Mouse (Mus musculus) kidney, embryonic 14.5 days (tissue): Measurements from ENCODE around the gene Gabrb3. TPM values are rescaled to one million over a fixed set of nuclear protein-coding genes. Genes with fewer than 3 reads are reported as not detected.

Source experiments
- ATAC-seq: fragments of 200-750 bp; cut with Nextera tagmentation; 2 replicates; pipeline ENCODE4 v1.8.0; 2017; ENCODE audit warnings: moderate number of reproducible peaks, mild to moderate bottlenecking, moderate TSS enrichment, moderate library complexity; ENCODE audit not compliant: low FRiP score, low TSS enrichment
- H3K27ac ChIP-seq: fragments of 300-500 bp; sonication (generic); 2 replicates; pipeline ENCODE4 v1.5.1; 2014; ENCODE audit warnings: low read depth, mild to moderate bottlenecking, low read length, moderate library complexity, mixed read lengths
- H3K27me3 ChIP-seq: fragments of 300-500 bp; sonication (generic); 2 replicates; pipeline ENCODE4 v1.6.1; 2014; ENCODE audit warnings: mild to moderate bottlenecking, low read length; ENCODE audit not compliant: control insufficient read depth, insufficient read depth
- H3K36me3 ChIP-seq: fragments of 300-500 bp; sonication (generic); 2 replicates; pipeline ENCODE4 v1.6.1; 2014; ENCODE audit warnings: low read length, mixed read lengths; ENCODE audit not compliant: control insufficient read depth, insufficient read depth
- H3K4me1 ChIP-seq: fragments of 300-500 bp; sonication (generic); 2 replicates; pipeline ENCODE4 v1.6.1; 2014; ENCODE audit warnings: low read length, mixed read lengths; ENCODE audit not compliant: control insufficient read depth, insufficient read depth
- H3K4me2 ChIP-seq: fragments of 300-500 bp; sonication (generic); replicated peaks from 2 replicates; pipeline ENCODE4 v1.6.1; 2014; ENCODE audit warnings: low read depth, mild to moderate bottlenecking, low read length
- H3K4me3 ChIP-seq: fragments of 300-500 bp; sonication (generic); 2 replicates; pipeline ENCODE4 v1.5.1; 2014; ENCODE audit warnings: mild to moderate bottlenecking, low read length
- H3K9ac ChIP-seq: fragments of 300-500 bp; sonication (generic); 2 replicates; pipeline ENCODE4 v1.6.1; 2014; ENCODE audit warnings: low read depth, mild to moderate bottlenecking, low read length, moderate library complexity
- H3K9me3 ChIP-seq: fragments of 300-500 bp; sonication (generic); 2 replicates; pipeline ENCODE4 v1.6.1; 2016; ENCODE audit warnings: low read length; ENCODE audit not compliant: control insufficient read depth
- WGBS: fragments of 180-500 bp; shearing (Covaris S2); extraction: QIAGEN DNeasy Blood & Tissue Kit; methylation state at CpG from one replicate; pipeline ENCODE4 v1.1.7; 2014; 5-methylcytosine and 5-hydroxymethylcytosine counted together
- polyA plus RNA-seq: library from polyadenylated mRNA; unstranded; fragments of >200 nt; fragmentation: Nextera tagmentation; extraction: Ambion mirVana; gene quantifications from 2 replicates; pipeline ENCODE4 v1.2.1, GENCODE M21; 2014

Gene Gabrb3
- polyA plus RNA-seq, 1 experiment from 2014 or later, result 1.2 TPM

- Histone ChIP-seq H3K9ac (no peak overlapping the region), H3K27me3 (no peaks in the 10 kb centered on the region), H3K4me1 (no peaks in the 10 kb centered on the region), H3K9me3 (no peaks in the 10 kb centered on the region), H3K4me2 (no peak overlapping the region), H3K27ac (no peak overlapping the region), H3K36me3 (no peaks in the 10 kb centered on the region), H3K4me3 (no peak overlapping the region)
- ATAC-seq, result no peak
- 27% methylated on average over 1 of the region's 1 CpGs for WGBS
Observed at GRCm38 (mm10) chr7:57640796-57641195, 221.3 kb downstream of the Gabrb3 start.

- H3K9ac ChIP-seq, result no peak overlapping the region
- no peak overlapping the region for H3K27ac ChIP-seq
- H3K4me2 ChIP-seq, result no peak overlapping the region
- no peaks in the 10 kb centered on the region for H3K36me3 ChIP-seq
- H3K9me3 ChIP-seq, result no peaks in the 10 kb centered on the region
- ATAC-seq, result no peak
- WGBS, result 91% methylated on average over 2 of the region's 2 CpGs
- no peaks in the 10 kb centered on the region for H3K4me1 ChIP-seq
- no peak overlapping the region for H3K4me3 ChIP-seq
- H3K27me3 ChIP-seq, result no peaks in the 10 kb centered on the region
Observed at GRCm38 (mm10) chr7:57647345-57647744, 227.9 kb downstream of the Gabrb3 start.

DNA sequence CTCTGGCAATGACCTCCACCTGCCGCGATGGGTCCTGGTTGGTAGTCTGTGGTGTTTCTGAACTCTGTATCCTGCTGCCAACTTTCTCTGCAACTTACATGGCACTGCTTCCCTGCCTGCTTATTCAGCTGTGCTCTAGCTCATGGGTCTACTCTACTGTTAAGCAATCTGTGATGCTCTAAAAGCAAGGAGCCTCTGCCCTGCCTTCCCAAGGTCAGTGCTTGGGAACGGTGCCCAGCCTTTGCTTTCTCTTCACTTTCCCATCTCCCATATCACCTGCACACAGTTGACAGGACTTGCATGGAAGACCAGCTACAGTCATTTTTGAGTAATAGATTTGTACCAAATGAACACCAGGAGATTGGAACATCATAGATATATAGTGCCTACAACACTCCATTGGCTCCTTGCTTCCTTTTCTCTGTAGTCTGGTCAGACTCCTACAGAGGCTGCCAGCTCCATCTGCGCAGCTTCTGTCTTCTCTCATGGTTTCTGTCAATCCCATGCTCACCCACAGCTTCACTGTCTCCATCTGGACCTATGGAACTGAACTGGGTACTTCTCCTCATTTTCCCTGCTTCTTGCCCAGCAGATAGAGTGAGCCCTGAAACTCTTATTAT lies 228.8 kb downstream of the Gabrb3 start:
- no peaks in the 10 kb centered on the region for H3K4me1 ChIP-seq
- H3K4me3 ChIP-seq, result no peak overlapping the region
- no peak overlapping the region for H3K9ac ChIP-seq
- 95% methylated on average over 4 of the region's 4 CpGs for WGBS
- H3K9me3 ChIP-seq, result no peaks in the 10 kb centered on the region
- ATAC-seq, result no peak
- no peaks in the 10 kb centered on the region for H3K36me3 ChIP-seq
- no peaks in the 10 kb centered on the region for H3K27me3 ChIP-seq
- H3K4me2 ChIP-seq, result no peak overlapping the region
- no peak overlapping the region for H3K27ac ChIP-seq

DNA sequence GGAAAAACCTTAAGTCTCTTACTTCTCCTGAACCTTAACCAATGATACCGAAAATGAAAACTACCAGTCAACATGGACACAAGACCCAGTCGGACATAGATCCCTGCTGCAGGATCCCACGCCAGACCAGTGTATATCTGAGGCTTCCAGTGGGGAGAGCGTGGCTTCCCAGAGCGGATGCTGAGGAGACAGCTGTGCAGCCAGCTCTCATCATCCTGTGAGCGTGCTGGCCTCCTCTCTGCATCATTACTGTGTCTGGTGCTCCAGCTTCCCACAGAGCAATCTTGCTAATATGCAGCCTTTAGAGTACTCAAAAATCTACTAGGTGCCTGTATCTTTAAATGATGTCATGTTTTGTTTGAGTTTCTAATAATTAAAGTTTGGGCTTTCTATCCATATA lies 257.9 kb downstream of the Gabrb3 start:
- no peaks in the 10 kb centered on the region for H3K4me1 ChIP-seq
- WGBS, result 87% methylated on average over 6 of the region's 6 CpGs
- ATAC-seq, result no peak
- H3K27ac ChIP-seq, result no peak overlapping the region
- no peaks in the 10 kb centered on the region for H3K9me3 ChIP-seq
- H3K36me3 ChIP-seq, result no peaks in the 10 kb centered on the region
- no peak overlapping the region for H3K9ac ChIP-seq
- H3K4me2 ChIP-seq, result no peak overlapping the region
- H3K27me3 ChIP-seq, result no peaks in the 10 kb centered on the region
- H3K4me3 ChIP-seq, result no peak overlapping the region

- no peak for ATAC-seq
- H3K9ac ChIP-seq, result no peak overlapping the region
- no peak overlapping the region for H3K4me2 ChIP-seq
- no peaks in the 10 kb centered on the region for H3K4me1 ChIP-seq
- no peaks in the 10 kb centered on the region for H3K36me3 ChIP-seq
- H3K9me3 ChIP-seq, result no peaks in the 10 kb centered on the region
- H3K4me3 ChIP-seq, result no peak overlapping the region
- H3K27me3 ChIP-seq, result no peaks in the 10 kb centered on the region
- 42% methylated on average over 4 of the region's 4 CpGs for WGBS
- no peak overlapping the region for H3K27ac ChIP-seq
Observed at GRCm38 (mm10) chr7:57689836-57690235, 270.3 kb downstream of the Gabrb3 start.

GRCm38 (mm10) chr7:57700370-57700769 lies 280.9 kb downstream of the Gabrb3 start:
- Histone ChIP-seq H3K9ac (no peak overlapping the region), H3K4me3 (no peak overlapping the region), H3K4me2 (no peak overlapping the region), H3K27me3 (no peaks in the 10 kb centered on the region), H3K9me3 (no peaks in the 10 kb centered on the region), H3K27ac (no peak overlapping the region), H3K4me1 (no peaks in the 10 kb centered on the region), H3K36me3 (no peaks in the 10 kb centered on the region)
- 88% methylated on average over 7 of the region's 7 CpGs for WGBS
- no peak for ATAC-seq

GRCm38 (mm10) chr7:57701046-57701445 lies 281.6 kb downstream of the Gabrb3 start:
- no peak overlapping the region for H3K4me2 ChIP-seq
- no peaks in the 10 kb centered on the region for H3K36me3 ChIP-seq
- H3K27me3 ChIP-seq, result no peaks in the 10 kb centered on the region
- no peak overlapping the region for H3K27ac ChIP-seq
- H3K9me3 ChIP-seq, result no peaks in the 10 kb centered on the region
- no peak overlapping the region for H3K9ac ChIP-seq
- H3K4me1 ChIP-seq, result no peaks in the 10 kb centered on the region
- no peak overlapping the region for H3K4me3 ChIP-seq
- ATAC-seq, result no peak

DNA sequence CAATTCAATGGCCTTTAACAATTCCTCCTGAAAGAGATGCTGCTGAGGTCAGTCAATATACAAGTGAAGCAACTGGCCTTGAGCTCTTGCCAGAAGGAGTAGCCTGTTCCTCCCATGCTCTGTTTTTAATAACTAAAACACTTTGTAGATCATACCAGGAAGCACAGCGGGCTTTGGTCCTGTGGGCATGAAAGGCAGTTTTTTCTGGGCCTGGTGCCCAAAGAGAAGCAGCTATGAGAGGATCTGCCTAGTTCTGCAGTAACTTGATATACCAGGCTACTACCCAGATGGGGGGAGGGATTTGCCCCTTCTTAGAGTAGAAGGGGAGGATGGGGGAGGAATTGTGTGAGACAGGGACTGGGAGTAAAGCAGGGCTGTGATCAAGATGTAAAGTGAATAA lies 284.1 kb downstream of the Gabrb3 start:
- WGBS, result 71% methylated on average over 1 of the region's 1 CpGs
- no peaks in the 10 kb centered on the region for H3K9me3 ChIP-seq
- no peaks in the 10 kb centered on the region for H3K27me3 ChIP-seq
- no peak overlapping the region for H3K4me2 ChIP-seq
- H3K9ac ChIP-seq, result no peak overlapping the region
- no peak overlapping the region for H3K4me3 ChIP-seq
- no peaks in the 10 kb centered on the region for H3K36me3 ChIP-seq
- no peak for ATAC-seq
- no peaks in the 10 kb centered on the region for H3K4me1 ChIP-seq
- no peak overlapping the region for H3K27ac ChIP-seq

DNA sequence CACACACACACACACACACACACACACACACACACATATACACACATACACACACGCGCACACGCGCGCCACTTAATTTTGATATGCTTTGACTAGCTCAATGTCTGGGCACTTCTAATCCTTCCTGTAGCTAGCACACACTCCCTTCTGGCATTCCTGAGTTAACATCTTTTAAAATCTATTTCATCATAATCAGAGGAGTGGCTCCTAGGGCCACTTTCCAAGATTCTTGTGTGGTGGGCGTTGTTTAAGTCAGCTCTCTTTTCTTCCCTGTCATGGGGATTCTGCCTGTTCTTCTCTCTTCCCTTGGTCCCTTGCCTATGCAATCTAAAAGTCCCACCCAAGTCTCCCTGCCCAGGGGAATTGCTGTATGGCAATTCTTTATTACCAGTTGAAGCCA lies 286.6 kb downstream of the Gabrb3 start:
- no peak for ATAC-seq
- no peak overlapping the region for H3K27ac ChIP-seq
- WGBS, result 95% methylated on average over 6 of the region's 6 CpGs

More for the DNA sequence above, 286.6 kb downstream of the Gabrb3 start:
- Histone ChIP-seq H3K9me3 (no peaks in the 10 kb centered on the region), H3K36me3 (no peaks in the 10 kb centered on the region), H3K9ac (no peak overlapping the region), H3K4me1 (no peaks in the 10 kb centered on the region), H3K27me3 (no peaks in the 10 kb centered on the region), H3K4me2 (no peak overlapping the region), H3K4me3 (no peak overlapping the region)
